Mouse (Mus musculus) left cerebral cortex, adult 8-10 months (tissue): ENCODE measurements around the gene Nsmce4a. TPM values are rescaled to one million over a fixed set of nuclear protein-coding genes. Genes with fewer than 3 reads are reported as not detected.

ENCODE experiments used
- DNase-seq, 2 experiments: peaks; one replicate each; pipeline ENCODE4 v3.0.0; 2022; ENCODE audit warnings: low spot score in 2 of 2
- total RNA-seq, 4 experiments: library from RNA; stranded (reverse); gene quantifications; 2 replicates each; pipeline ENCODE4 v1.2.4; 2022

The Nsmce4a gene
- total RNA-seq, 4 experiments from 2014 or later = 37.5 to 40.9 (median 40.4) TPM

GRCm38 (mm10) chr7:130578066-130578465 lies 5.1 kb upstream of the Nsmce4a start:
- no peak for DNase-seq

DNA sequence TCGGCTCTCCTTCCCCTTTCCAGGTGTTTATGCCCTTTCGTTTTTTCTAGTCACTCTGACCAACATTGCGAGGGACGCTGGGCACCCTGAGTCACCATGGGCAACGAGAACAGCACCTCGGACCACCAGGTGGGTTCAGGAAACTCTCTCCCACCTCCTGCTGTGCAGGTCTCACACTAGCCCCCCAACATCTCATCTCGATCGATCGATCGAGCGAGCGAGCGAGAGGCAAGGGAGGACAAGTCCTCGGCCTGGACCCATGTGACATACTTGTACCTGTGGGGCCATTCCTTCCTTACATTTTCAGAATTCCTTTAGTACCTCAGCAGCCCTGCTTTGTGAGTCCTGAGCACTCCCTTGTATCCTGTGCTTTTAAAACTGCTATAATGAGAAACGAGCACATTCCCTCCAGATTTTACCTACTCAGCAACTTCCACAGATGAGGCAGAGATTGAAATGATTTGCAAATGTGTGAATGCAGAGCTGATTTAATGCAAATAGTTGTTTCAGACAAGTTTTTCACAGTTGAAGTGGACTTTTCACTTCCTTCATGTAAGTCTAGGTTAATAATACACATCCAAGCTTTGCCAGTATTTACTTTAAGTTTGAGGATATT lies 4.6 kb upstream of the Nsmce4a start, which contains the start of gene Tacc2:
Tacc2 (plus strand) TSS at position 51 of the 616 bp plus-strand sequence.
- DNase-seq = no peak

DNA sequence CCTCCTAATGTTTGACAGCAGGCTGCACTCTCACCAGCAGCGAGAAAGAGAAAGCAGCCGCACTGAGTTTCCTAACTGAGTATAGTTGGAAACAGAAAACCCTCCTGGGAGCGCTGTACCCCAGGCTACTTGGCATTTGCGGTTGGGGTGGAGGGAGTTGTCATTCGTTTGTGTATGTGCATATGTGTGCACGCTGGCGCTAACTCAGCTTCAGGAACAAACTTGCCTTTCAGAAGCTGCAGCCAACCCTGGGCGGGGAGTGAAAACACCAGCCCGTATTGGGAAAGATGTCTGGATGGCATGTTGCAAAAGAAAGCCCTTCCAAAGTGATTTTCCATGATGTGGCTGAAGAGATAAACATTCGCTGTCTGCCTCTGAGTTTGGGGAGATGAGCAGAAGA lies 4.1 kb upstream of the Nsmce4a start:
- no peak for DNase-seq

GRCm38 (mm10) chr7:130574211-130574991 lies 1.5 kb upstream of the Nsmce4a start:
- DNase-seq = no peak

- DNase-seq = no peak
These were observed 828 bp upstream of the Nsmce4a start for GRCm38 (mm10) chr7:130573746-130574145.

GRCm38 (mm10) chr7:130570472-130570871 lies 2.4 kb downstream of the Nsmce4a start:
- no peak for DNase-seq

GRCm38 (mm10) chr7:130568783-130569436 lies 4.0 kb downstream of the Nsmce4a start:
- DNase-seq = no peak

- DNase-seq = no peak
These were observed 8.3 kb downstream of the Nsmce4a start for GRCm38 (mm10) chr7:130564596-130564995.

DNA sequence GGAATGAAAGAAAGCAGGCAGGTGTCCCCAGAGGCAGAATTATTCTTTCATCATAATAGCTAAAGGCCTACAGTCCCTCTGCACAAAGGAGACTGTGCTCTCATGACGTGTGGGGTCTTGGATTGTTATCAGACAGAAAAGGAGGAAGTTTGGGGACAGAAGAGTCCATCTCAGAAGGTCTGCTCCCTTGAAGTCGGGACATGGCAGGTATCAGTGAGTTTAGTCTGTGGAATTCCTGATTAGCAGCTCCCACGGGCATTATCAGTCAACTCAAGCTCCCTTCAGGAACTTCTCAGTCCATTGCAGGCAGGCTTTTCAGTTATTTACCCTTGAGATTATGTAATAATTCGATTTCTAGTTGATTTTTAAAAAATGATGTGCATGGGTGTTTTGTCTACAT lies 9.0 kb downstream of the Nsmce4a start:
- no peak for DNase-seq

- DNase-seq = no peak
These were observed 9.6 kb downstream of the Nsmce4a start for GRCm38 (mm10) chr7:130563276-130563675.

GRCm38 (mm10) chr7:130560933-130561332 lies 12.0 kb downstream of the Nsmce4a start:
- DNase-seq = no peak

GRCm38 (mm10) chr7:130558592-130558991 lies 14.3 kb downstream of the Nsmce4a start:
- DNase-seq = no peak

DNA sequence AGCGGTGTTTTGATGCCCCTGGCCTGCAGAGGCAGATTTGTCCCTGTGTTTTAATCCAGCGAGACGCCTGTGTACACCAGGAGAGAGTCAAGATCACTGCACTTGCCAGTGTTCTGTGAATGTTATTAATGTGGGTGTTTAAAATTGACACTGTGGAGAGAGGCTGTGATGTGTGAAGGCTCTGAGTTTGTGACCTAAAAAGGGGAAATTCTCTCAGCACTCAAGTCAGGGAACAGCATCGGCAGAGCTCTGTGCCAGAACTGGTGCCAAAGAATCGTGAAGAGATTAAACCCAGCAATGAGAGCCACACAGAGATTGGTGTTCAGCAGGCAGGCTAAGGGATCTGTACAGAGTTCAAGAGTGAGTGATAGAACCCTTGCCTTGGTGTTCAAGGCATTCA lies 17.3 kb downstream of the Nsmce4a start:
- DNase-seq = no peak

- DNase-seq = no peak
These were observed 19.6 kb downstream of the Nsmce4a start for GRCm38 (mm10) chr7:130553321-130553720.

- DNase-seq = no peak
These were observed 20.1 kb downstream of the Nsmce4a start for GRCm38 (mm10) chr7:130552780-130553179.

DNA sequence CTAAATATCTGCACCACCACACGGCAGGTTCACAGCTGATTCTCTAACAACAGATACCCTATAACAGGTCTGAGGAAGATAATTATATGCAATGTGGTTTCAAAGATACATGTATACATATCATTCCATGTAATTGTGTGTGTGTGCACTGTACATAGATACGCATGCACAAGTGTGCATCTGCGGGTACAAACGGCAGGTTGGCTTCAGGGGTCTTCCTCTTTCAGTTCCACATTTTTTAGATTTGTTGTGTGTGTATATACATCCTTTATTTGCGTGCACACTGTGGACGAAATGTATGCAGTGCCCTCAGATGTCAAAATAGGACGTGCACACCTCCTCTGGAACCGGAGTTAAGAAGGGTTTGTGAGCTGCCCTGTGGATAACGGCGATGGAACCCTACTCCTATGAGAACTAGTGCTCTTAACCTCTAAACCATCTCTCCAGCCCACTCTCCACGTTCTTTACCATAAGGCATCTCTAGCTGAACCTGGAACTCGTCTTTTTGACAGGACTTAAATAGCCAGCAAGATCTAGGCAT lies 25.2 kb downstream of the Nsmce4a start:
- no peak for DNase-seq

- peak; percentile 79 to 87 for DNase-seq
These were observed 26.0 kb downstream of the Nsmce4a start for GRCm38 (mm10) chr7:130546791-130547484.

DNA sequence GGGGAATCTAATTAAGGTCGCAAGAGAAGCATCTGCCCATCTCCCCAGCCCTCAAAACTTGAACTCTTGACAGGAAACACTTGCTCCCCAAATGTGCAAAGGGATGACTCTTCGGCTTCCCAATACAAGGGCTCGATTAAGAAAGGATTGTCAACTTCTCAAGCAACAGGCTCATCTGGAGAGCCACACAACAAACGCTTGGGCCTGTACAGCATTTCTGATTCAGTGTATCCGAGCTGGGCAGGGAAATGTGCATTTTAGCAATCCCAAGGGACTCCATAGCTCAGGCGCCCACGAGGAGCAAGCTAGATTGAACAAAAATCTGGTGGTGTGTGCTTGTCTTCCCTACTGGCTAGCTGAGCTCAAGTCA lies 26.5 kb downstream of the Nsmce4a start:
- DNase-seq = no peak

DNA sequence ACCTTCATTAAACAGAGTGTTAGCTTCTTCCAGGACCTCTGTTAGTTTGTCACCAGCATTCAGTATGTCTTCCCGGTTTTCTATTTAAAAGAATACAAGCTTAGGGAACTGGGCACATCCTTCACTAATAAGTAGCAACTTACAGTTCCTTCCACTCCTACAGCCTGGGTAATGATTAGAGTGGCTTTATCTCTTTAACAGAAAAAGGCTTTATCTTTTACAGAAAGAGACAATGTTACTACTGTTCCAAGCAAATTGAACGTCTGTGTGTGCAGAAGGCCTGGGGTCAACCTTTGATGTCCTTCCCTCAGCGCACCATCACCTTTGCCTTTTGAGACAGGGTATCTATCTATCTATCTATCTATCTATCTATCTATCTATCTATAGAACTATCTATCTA lies 27.0 kb downstream of the Nsmce4a start:
- no peak for DNase-seq

DNA sequence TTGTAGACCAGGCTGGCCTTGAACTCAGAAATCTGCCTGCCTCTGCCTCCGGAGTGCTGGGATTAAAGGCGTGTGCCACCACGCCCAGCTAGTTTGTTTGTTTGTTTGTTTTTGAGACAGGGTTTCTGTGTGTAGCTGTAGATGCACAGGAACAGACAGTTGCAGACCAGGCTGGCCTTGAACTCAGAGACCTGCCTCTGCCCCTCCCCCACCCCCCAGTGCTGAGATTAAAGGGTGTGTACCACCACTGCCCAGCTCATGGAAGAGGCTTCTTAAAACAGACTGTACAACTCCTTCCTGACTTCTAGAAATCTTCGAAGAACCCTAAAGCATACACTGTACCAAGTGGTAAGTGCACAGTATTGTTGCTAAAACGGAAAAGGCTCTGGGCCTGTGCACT lies 27.5 kb downstream of the Nsmce4a start:
- no peak for DNase-seq

GRCm38 (mm10) chr7:130543181-130543580 lies 29.7 kb downstream of the Nsmce4a start:
- no peak for DNase-seq

DNA sequence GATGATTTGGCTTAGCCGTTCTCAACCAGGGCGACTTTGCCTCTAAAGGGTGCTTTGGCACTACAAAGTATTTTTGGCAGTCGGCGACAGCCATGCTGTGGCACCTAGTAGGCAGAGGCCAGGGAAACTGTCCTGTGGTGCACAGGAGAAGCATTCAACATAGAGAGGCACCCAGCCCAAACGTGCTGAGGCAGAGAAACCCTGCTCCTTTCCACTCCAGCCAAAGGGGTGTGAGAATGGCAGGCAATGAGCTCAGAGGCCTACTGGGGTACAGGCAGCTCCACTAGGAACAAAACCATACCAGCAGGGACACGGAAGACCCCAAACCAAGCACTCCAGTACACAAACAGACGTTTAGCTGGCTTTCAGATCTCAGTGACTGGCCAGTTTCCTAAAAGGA lies 32.7 kb downstream of the Nsmce4a start:
- DNase-seq = no peak
